Mouse (Mus musculus): ENCODE measurements at regions not wholly inside any gene's neighbourhood (a gene's known extent, or its start where the extent isn't known, plus 50 kb on each side); places are given as distances from the start of the nearest gene placed in this dataset.

DNA sequence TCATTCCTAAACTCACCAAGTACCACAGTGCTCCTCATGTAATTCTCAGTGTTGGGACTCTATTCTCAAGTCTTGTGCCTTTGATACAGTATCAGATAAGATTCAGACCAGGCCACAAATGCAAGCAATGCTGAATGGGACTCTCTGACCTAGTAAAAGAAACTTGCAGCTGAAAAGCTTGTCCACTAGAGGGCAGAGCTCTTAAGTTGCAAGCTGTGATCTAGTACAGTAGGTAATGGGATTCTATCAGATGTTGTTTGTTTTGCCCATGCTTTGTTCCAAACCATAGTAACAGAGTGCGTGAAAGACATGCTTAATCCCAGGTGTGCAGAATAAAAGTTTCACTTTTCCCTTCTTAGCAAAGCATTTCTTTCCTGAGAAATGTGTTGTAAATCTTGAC lies 383.2 kb upstream of the Chrm2 start:
- TF ChIP-seq CTCF (IDR thresholded peaks at IDR 0.05), result peak; percentile 77
- DNase-seq (ENCODE audit: extremely low spot score in 1 of 2, low spot score in 2 of 2), result peak in 1 of 2 experiments; percentile 13
- intact Hi-C loops (cut with DNase I), result loop anchor here (5.0 to 10.0 kb wide), 2 partner anchors 620 to 1043 kb away; no protein-coding TSS in a partner anchor
- Histone ChIP-seq H3K27ac (no peak overlapping the region), H3K4me3 (no peak overlapping the region)

DNA sequence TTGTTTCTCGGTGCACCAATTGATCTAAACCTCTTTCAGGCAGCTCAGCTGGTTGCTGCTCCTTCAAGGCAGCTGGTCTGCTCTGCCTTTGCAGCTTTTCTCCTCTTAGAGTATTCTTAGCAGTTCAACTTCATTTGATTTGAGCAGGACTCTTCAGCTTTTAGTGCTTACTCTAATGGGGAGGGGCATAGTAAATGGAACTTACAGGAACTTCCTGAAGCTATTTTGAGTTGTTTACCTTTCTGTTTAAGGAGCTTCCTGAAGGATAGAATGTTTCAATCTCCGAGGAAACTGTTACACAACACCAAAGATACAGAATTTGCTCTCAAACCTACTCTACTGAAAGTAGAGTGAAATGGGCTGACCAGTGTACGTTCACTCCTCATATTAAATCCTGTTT lies 385.8 kb upstream of the Chrm2 start:
- Histone ChIP-seq H3K27ac (no peak overlapping the region), H3K4me3 (no peak overlapping the region)
- intact Hi-C loops (cut with DNase I), result loop anchor here (10.0 kb wide), 1 partner anchor 617 kb away; no protein-coding TSS in a partner anchor
- no peak for DNase-seq (ENCODE audit: extremely low spot score in 1 of 2, low spot score in 2 of 2)
- TF ChIP-seq CTCF (IDR thresholded peaks at IDR 0.05), result no peak

DNA sequence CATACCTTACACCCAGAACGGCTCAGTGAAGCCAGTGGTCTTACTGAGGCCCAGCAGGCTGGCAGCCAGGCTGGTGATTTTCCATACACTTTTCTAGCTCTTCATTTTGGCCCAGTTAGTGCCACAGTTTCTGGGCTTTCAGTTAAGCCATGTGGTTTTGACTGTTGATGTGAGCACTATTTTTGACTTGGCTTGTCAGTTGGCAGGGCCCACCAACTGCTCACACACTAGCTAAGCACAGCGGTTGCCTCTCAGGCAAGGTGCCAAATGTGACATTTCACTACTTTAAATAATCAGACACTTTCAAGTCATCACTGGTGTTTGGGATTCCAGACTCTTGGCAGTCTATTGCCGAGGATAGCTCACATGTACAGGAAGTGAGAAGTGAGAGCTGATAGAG lies 399.0 kb upstream of the Chrm2 start:
- DNase-seq (ENCODE audit: extremely low spot score in 1 of 2, low spot score in 2 of 2), result peak; percentile 45 to 54
- intact Hi-C loops (cut with DNase I), result no loop called here
- no peak overlapping the region for H3K27ac ChIP-seq
- no peak for TF ChIP-seq CTCF (IDR thresholded peaks at IDR 0.05)
- no peak overlapping the region for H3K4me3 ChIP-seq

DNA sequence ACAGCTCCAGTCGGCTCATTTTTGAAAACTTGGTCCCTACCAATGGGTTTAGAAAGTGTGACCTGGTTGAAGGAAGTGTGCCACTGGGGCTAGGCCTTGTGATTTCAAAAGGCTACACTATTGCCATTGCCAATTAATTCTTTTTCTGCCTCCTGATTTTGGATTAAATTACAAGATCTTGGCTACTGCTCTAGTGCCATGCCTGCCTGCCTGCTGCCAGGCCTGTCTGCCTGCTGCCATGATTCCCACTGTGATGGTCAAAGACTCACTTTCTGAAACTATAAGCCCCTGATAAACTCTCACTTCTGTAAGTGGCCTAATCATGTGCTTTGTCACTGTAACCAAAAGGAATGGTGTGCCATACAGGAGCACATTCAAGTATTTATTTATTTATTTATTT lies 400.4 kb upstream of the Mtpn start:
- intact Hi-C loops (cut with DNase I), result no loop called here
- Histone ChIP-seq H3K27ac (no peak overlapping the region), H3K4me3 (no peak overlapping the region)
- no peak for DNase-seq (ENCODE audit: extremely low spot score in 1 of 2, low spot score in 2 of 2)
- no peak for TF ChIP-seq CTCF (IDR thresholded peaks at IDR 0.05)

DNA sequence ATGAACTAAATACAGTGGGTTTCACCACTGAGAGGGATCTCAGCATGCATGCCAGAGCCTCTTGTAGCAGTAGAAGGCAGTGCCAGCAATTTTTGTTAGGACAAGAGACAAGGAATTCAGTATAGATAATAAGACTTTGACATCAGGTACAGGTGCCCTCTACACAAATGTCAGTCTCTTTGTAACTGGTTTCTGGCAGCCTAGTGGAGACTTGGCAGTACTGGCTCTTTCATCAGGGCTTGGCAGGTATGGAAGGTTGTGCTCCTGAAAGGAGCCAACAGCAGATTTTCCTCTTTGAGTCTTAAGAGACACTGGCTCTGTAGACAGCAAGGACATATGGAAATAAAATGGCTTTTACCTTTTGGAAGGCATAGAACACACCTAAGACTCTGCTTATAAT lies 384.5 kb upstream of the Mtpn start:
- DNase-seq (ENCODE audit: extremely low spot score in 1 of 2, low spot score in 2 of 2), result no peak
- no peak overlapping the region for H3K4me3 ChIP-seq

DNA sequence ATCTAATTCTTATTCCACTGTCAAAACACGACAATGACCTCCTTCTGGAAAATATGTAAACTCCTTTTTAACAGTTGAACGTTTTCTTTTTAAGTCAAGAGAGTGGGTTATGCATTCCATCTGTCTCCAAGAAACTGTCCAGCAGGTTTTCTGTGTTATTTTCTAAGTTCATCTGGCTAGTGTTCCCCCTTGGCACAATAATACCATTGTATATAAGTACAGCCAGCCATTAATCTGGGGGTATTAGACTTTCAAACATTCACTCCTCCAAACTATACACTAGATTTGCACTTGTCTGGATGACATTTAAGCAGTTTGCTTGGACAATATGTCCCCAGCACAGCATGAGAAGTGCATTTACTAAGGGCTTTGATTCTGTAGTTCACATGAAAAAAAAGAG lies 358.3 kb upstream of the Mtpn start:
- Histone ChIP-seq H3K4me3 (no peak overlapping the region), H3K27ac (no peak overlapping the region)
- intact Hi-C loops (cut with DNase I), result no loop called here
- no peak for DNase-seq (ENCODE audit: extremely low spot score in 1 of 2, low spot score in 2 of 2)
- TF ChIP-seq CTCF (IDR thresholded peaks at IDR 0.05), result no peak

More for the DNA sequence above, 384.5 kb upstream of the Mtpn start:
- no peak for TF ChIP-seq CTCF (IDR thresholded peaks at IDR 0.05)
- H3K27ac ChIP-seq, result no peak overlapping the region
- intact Hi-C loops (cut with DNase I), result no loop called here

DNA sequence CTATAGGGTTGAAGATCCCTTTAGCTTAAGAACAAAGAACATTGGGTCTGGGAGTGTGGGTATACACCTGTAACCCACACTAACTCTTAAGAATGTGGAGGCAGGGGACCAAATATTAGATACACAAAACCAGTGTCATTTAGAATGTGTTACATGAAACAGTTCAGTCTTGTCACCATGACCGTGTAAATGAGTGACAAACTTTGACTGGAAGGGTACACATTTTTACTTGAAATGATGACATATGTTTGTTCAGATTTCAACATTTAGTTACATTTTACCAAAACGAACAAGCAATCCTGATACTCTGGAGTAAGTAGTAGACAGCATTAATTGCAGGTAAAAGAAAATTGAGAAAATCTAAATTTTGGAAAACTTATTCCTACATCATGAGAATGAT lies 356.0 kb upstream of the Mtpn start:
- no peak overlapping the region for H3K27ac ChIP-seq
- H3K4me3 ChIP-seq, result no peak overlapping the region
- intact Hi-C loops (cut with DNase I), result no loop called here
- DNase-seq (ENCODE audit: extremely low spot score in 1 of 2, low spot score in 2 of 2), result no peak
- no peak for TF ChIP-seq CTCF (IDR thresholded peaks at IDR 0.05)

DNA sequence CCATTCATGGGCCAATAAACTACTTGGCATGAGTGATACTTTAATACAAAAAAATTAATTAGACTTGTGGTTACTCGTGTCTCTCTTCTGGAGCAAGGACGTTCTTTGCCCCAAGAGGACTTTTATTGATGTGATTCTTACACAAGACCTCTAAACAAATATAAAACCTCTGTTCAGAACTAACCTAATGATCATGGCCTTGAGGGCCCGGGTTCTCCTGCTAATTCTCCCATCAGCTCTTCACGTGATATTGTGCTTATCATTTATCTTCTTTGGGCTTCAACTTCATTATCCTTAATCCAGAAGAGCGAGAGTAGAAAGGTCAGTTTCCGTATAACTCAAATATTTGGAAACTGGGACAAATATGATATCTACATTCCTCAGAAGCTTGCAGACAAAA lies 335.0 kb upstream of the Mtpn start:
- intact Hi-C loops (cut with DNase I), result no loop called here
- TF ChIP-seq CTCF (IDR thresholded peaks at IDR 0.05), result no peak
- no peak overlapping the region for H3K4me3 ChIP-seq
- DNase-seq (ENCODE audit: extremely low spot score in 1 of 2, low spot score in 2 of 2), result no peak
- no peak overlapping the region for H3K27ac ChIP-seq

DNA sequence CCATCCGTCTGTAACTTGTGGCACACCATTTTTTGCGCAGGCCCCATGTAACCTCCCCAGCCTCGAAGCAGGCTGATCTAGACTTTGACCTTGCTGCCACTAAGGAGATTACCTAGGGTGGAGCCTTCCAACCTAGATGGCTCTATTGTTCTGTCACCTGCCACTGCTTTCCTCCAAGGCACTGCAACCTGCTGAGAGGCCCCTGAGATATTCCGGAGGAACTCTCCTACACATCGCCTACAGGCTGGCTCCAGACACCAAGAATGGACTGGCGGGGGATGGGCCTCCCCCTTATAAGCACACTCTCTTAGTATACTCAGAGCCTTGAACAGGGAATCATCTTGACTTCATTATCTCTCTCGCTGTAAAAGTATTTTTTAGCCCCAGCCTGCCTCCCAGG lies 331.7 kb upstream of the Mtpn start:
- no peak for TF ChIP-seq CTCF (IDR thresholded peaks at IDR 0.05)
- DNase-seq (ENCODE audit: extremely low spot score in 1 of 2, low spot score in 2 of 2), result no peak
- H3K4me3 ChIP-seq, result no peak overlapping the region
- intact Hi-C loops (cut with DNase I), result no loop called here
- H3K27ac ChIP-seq, result no peak overlapping the region

DNA sequence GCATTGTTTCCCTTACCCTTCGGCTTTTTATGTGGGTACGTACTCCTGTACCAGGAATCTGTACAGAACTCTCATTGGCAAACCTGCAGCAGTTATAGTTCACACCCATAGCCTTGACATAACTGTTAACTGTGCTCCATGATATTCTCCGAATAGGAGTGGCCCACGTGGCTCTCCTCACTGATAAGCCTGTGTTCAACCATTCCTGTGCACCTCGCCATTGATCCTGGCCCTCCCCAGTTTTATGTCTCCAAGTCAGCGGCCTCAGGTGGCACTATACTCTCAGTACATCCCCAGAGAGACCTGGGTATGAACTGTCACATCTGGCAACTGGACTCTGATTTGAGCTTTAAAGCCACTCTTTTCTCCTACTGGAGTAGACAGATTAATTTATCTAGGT lies 324.5 kb upstream of the Mtpn start:
- Histone ChIP-seq H3K4me3 (no peak overlapping the region), H3K27ac (no peak overlapping the region)
- DNase-seq (ENCODE audit: extremely low spot score in 1 of 2, low spot score in 2 of 2), result no peak
- TF ChIP-seq CTCF (IDR thresholded peaks at IDR 0.05), result no peak
- intact Hi-C loops (cut with DNase I), result no loop called here

DNA sequence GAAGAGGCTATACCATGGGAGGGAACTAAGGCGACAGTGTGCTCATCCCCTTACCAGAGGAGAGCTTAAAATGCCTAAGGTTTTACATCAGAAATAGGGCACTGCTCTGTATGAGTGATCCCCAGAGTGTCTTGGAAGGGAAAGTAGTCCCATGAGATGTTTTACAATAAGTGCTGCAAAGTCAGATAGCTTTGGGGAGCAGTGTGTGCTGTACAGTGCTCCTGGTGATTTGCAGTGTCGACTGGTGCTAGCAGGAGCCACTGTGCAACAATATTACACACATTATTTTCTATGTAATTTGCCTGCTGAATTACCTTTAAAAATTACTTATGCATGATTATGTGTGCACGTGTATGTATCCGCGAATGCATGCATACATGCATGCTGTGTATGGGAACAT lies 314.3 kb upstream of the Mtpn start:
- TF ChIP-seq CTCF (IDR thresholded peaks at IDR 0.05), result no peak
- no peak overlapping the region for H3K27ac ChIP-seq
- intact Hi-C loops (cut with DNase I), result no loop called here
- no peak for DNase-seq (ENCODE audit: extremely low spot score in 1 of 2, low spot score in 2 of 2)
- H3K4me3 ChIP-seq, result no peak overlapping the region

DNA sequence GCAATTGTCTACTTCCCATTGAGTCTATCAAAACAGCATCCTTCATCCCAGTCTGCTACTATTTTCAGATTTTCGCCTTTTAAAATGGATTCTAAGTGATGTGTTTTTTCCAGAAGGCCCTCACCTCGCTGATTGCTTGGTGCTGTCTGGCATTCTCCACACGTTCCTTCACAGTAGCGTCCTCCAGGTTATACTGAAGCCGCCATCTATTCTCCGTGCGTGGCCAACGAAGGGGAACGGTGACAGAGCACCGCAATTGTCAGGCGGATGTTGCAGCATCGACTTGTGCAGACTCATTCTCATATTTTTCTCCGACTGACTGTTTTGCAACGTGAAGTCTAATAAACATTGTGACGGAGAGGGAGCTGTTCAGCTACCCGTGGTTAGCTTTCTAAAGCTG lies 277.0 kb upstream of the Mtpn start:
- no peak overlapping the region for H3K27ac ChIP-seq
- intact Hi-C loops (cut with DNase I), result no loop called here
- no peak overlapping the region for H3K4me3 ChIP-seq
- no peak for TF ChIP-seq CTCF (IDR thresholded peaks at IDR 0.05)
- DNase-seq (ENCODE audit: extremely low spot score in 1 of 2, low spot score in 2 of 2), result no peak

DNA sequence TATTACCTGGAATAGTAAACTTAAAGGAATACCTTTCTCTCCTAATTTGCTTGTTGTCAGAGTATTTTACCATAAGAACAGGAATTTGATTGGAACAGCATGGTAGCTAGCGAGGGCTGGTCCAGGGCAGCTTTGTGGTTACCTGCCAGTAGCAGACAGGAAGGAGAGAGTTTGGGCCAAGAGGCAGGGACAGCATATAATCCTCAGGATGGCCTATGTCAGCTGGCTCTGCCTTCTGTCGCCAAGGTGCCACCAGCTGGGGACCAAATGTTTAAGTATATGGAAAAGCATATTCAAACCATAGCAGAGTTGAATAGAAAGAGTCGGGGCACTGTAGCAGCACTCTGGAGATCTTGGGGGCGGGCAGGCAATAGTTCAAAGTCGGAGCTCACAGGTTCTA lies 274.8 kb upstream of the Mtpn start:
- no peak for DNase-seq (ENCODE audit: extremely low spot score in 1 of 2, low spot score in 2 of 2)
- no peak for TF ChIP-seq CTCF (IDR thresholded peaks at IDR 0.05)
- H3K27ac ChIP-seq, result no peak overlapping the region
- intact Hi-C loops (cut with DNase I), result no loop called here
- no peak overlapping the region for H3K4me3 ChIP-seq

DNA sequence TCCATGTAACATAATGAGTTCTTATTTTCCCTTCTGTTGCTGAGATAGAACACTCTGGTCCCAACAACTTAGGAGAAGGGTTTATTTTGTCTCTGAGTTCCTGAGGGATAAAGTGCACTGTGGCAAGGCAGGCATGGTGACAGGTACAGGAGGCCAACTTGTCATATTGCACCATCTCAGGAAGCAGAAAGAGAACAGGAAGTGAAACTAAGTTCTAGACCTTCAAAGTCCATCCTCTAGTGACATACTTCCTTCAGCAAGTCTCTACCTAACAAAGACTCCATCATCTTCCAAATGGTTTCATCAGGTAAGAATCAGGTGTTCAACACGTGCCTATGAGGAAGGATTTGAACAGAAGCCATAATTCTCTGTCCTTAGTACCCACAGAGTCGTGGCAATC lies 266.1 kb upstream of the Mtpn start:
- no peak for DNase-seq (ENCODE audit: extremely low spot score in 1 of 2, low spot score in 2 of 2)
- TF ChIP-seq CTCF (IDR thresholded peaks at IDR 0.05), result no peak
- H3K27ac ChIP-seq, result no peak overlapping the region
- H3K4me3 ChIP-seq, result no peak overlapping the region
- intact Hi-C loops (cut with DNase I), result no loop called here

Measured in left cerebral cortex, adult 2 months (tissue).